Mouse (Mus musculus): Measurements from ENCODE around the gene Pmpcb. TPM values are rescaled to one million over a fixed set of nuclear protein-coding genes. Genes with fewer than 3 reads are reported as not detected.

The Pmpcb gene
- total RNA-seq, 2 experiments from 2014 or later, result 96.9 to 110 TPM

GRCm38 (mm10) chr5:21802907-21803306, 66.0 kb downstream of the Pmpcb start:
- no peak for DNase-seq

GRCm38 (mm10) chr5:21803691-21804188, 66.8 kb downstream of the Pmpcb start:
- no peak for DNase-seq

- DNase-seq, result no peak
Measured at GRCm38 (mm10) chr5:21804837-21805236, 67.9 kb downstream of the Pmpcb start.

Other genes starting within 250 kb of the Pmpcb start
- 1 to 10 TPM; 2.4 to 4.7 TPM for gene Lrrc17, start 193.6 kb upstream of the Pmpcb start, total RNA-seq (2021)
- gene Fbxl13, start 91.5 kb upstream of the Pmpcb start, total RNA-seq (2021), result under 1 TPM; 0.13 to 0.18 TPM
- 1 to 10 TPM; 3.7 to 4.1 TPM for gene Armc10, start 91.3 kb upstream of the Pmpcb start, total RNA-seq (2021)
- gene Napepld, start 35.7 kb upstream of the Pmpcb start, total RNA-seq (2021), result 10 to 100 TPM in 1 of 2 experiments, 1 to 10 TPM in 1; 7.7 to 10.9 TPM
- 10 to 100 TPM; 15.5 to 17.6 TPM for gene Dnajc2, start 48.1 kb downstream of the Pmpcb start, total RNA-seq (2021)
- 100 to 1,000 TPM in 1 of 2 experiments, 10 to 100 TPM in 1; 91.2 to 108 TPM for gene Psmc2, start 48.1 kb downstream of the Pmpcb start, total RNA-seq (2021)
- gene Slc26a5, start 128.5 kb downstream of the Pmpcb start, total RNA-seq (2021), result not detected